Mouse (Mus musculus) heart, embryonic 14.5 days (tissue): ENCODE results near the gene Ctdsp2. TPM values are rescaled to one million over a fixed set of nuclear protein-coding genes. Genes with fewer than 3 reads are reported as not detected.

Experiments
- ATAC-seq: fragments of 200-750 bp; cut with Nextera tagmentation; 2 replicates; pipeline ENCODE4 v1.8.0; 2017; ENCODE audit warnings: low read depth, moderate TSS enrichment; ENCODE audit not compliant: insufficient number of reproducible peaks, insufficient read depth, low FRiP score
- H3K27ac ChIP-seq, 2 experiments: fragments of 200-500 bp in 1 of 2; fragments of 300-500 bp in 1 of 2; sonication (generic) in 1 of 2; replicated peaks in 1 of 2; 2 replicates each; pipeline ENCODE4 v1.5.1; 2012 to 2014; ENCODE audit warnings: low read depth in 2 of 2, low read length in 2 of 2, control low read depth in 1 of 2, mild to moderate bottlenecking in 1 of 2, mixed read lengths in 1 of 2; ENCODE audit not compliant: control insufficient read depth in 1 of 2, insufficient read depth in 1 of 2
- H3K27me3 ChIP-seq: fragments of 300-500 bp; sonication (generic); 2 replicates; pipeline ENCODE4 v1.6.1; 2014; ENCODE audit warnings: mild to moderate bottlenecking, low read length, control low read depth; ENCODE audit not compliant: control insufficient read depth, insufficient read depth
- H3K36me3 ChIP-seq: fragments of 300-500 bp; sonication (generic); 2 replicates; pipeline ENCODE4 v1.6.1; 2014; ENCODE audit warnings: mild to moderate bottlenecking, control low read depth, low read length, mixed read lengths; ENCODE audit not compliant: control insufficient read depth, insufficient read depth
- H3K4me1 ChIP-seq, 2 experiments: fragments of 200-500 bp in 1 of 2; fragments of 300-500 bp in 1 of 2; sonication (generic) in 1 of 2; 2 replicates each; pipeline ENCODE4 v1.6.1; 2012 to 2014; ENCODE audit warnings: low read length in 2 of 2, control low read depth in 1 of 2, mixed read lengths in 1 of 2; ENCODE audit not compliant: control insufficient read depth in 2 of 2, insufficient read depth in 2 of 2
- H3K4me2 ChIP-seq: fragments of 300-500 bp; sonication (generic); 2 replicates; pipeline ENCODE4 v1.6.1; 2014; ENCODE audit warnings: mild to moderate bottlenecking, low read length
- H3K4me3 ChIP-seq, 2 experiments: fragments of 200-500 bp in 1 of 2; fragments of 300-500 bp in 1 of 2; sonication (generic) in 1 of 2; 2 replicates each; pipeline ENCODE4 v1.5.1; 2012 to 2014; ENCODE audit warnings: low read length in 2 of 2, mild to moderate bottlenecking in 2 of 2, control low read depth in 1 of 2, low read depth in 1 of 2, moderate library complexity in 1 of 2; ENCODE audit not compliant: control insufficient read depth in 1 of 2, insufficient read depth in 1 of 2
- H3K9ac ChIP-seq: fragments of 300-500 bp; sonication (generic); 2 replicates; pipeline ENCODE4 v1.6.1; 2014; ENCODE audit warnings: mild to moderate bottlenecking, low read length
- H3K9me3 ChIP-seq: fragments of 300-500 bp; sonication (generic); 2 replicates; pipeline ENCODE4 v1.6.1; 2016; ENCODE audit warnings: low read length, control low read depth; ENCODE audit not compliant: control insufficient read depth
- WGBS: fragments of 180-500 bp; shearing (Covaris S2); extraction: QIAGEN DNeasy Blood & Tissue Kit; methylation state at CpG from one replicate; pipeline ENCODE4 v1.1.7; 2014; 5-methylcytosine and 5-hydroxymethylcytosine counted together
- polyA plus RNA-seq: library from polyadenylated mRNA; unstranded; fragments of >200 nt; fragmentation: Nextera tagmentation; extraction: Ambion mirVana; gene quantifications from 2 replicates; pipeline ENCODE4 v1.2.1, GENCODE M21; 2014

Gene Ctdsp2
- polyA plus RNA-seq, 1 experiment from 2014 or later = 64.4 TPM

DNA sequence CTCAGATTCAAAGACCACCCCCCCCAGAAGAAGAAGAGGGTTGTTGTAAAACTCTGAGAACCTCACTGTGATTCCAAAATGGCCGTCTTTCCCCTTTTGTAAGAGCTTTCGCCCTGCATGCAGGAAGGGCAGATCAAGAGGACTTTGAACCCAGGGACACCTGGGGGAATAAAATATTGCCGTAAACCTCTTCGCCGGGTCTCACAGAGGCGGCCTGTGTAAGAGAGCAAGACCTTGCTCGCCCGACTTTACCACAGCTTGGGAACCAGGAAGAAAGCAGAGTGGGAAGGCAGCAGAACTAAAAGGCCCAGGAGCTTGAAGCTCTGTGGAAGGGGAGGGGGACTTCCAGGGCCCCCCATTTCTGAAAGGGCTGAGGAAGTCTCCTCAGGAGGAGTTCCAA lies 43.4 kb upstream of the Ctdsp2 start:
- peak overlapping the region; percentile 25 for H3K9ac ChIP-seq
- no peak overlapping the region for H3K4me3 ChIP-seq
- 0 out of 2 replicates have a peak, but pooled peaks cover 5% of the 10 kb centered on the region for H3K9me3 ChIP-seq
- no peak for ATAC-seq
- no peaks in the 10 kb centered on the region for H3K27me3 ChIP-seq
- H3K4me1 ChIP-seq = peaks cover 34 to 36% of the 10 kb centered on the region in 2 experiments
- H3K27ac ChIP-seq = peak overlapping the region; percentile 19 to 54; a peak in 3 of 4 replicates
- H3K4me2 ChIP-seq = no peak overlapping the region
- H3K36me3 ChIP-seq = no peaks in the 10 kb centered on the region
- 88% methylated on average over 8 of the region's 8 CpGs for WGBS

DNA sequence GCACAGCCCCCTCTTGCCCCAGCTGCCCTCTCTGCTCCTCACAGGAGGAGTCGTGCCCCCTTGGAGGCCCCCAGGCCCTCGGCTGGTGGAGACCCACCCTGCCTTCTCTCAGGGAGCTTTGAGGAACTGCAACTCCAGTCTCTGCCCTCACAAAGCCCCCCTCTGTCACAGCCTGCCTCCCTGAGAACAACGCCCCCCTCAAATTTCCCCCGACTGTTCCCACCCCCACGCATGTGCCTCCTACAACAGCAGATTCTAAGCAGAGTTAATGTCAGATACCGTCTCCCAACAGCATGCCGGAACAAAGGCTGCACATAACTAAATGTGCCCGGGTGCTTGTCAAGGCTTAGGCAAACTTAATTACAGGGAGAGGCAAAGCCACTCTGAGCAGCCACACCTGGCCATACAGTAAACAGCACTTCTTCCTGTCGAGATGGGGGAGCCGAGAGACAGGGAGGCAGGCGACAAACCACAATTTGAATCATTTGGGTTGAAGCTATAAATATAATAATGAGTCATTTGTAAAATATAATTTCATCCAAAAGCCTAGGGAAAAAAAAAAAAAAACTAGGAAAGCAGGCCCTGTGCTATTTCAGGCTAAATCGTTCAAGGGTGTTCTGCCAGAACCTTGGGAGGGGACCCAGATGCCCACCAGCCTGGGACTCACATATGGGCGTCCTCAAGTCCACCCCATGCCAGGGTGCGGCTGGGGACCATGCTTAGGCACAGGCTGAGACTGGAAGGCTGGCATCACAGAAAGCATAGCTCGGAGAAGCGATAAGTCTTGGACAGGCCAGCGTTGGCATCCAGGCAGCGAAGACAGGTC lies 42.7 kb upstream of the Ctdsp2 start:
- ATAC-seq = no peak
- no peaks in the 10 kb centered on the region for H3K27me3 ChIP-seq
- H3K27ac ChIP-seq = peak overlapping the region; percentile 54 to 63
- no peak overlapping the region for H3K4me3 ChIP-seq
- WGBS = 41% methylated on average over 18 of the region's 18 CpGs
- H3K4me2 ChIP-seq = no peak overlapping the region
- H3K4me1 ChIP-seq = peaks cover 30 to 35% of the 10 kb centered on the region in 2 experiments
- peak overlapping the region; percentile 25 for H3K9ac ChIP-seq
- 0 out of 2 replicates have a peak, but pooled peaks cover 5% of the 10 kb centered on the region for H3K9me3 ChIP-seq
- no peaks in the 10 kb centered on the region for H3K36me3 ChIP-seq

DNA sequence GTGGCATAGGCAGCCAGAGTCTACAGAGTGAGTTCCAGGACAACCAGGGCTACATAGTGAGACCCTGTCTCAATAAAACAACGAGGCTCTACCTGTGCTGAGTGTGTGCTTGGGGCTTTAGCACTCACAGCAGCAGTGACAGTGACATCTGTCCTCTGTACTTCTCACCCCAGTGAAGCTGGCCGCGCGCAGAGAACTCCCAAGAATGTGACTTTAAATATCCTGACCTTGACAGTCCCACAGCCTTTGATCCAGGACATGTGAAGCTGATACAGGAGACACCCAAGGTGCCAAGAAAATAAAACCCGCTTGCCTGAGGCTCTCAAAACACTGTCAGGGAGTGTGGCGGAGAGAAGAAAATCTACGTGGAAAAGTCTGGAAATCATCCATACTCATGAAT lies 37.6 kb upstream of the Ctdsp2 start:
- H3K4me2 ChIP-seq = peak overlapping the region; percentile 19; the same call in 1 of the 2 replicates
- H3K36me3 ChIP-seq = no peaks in the 10 kb centered on the region
- H3K9ac ChIP-seq = peak overlapping the region; percentile 48; the same call in 1 of the 2 replicates
- H3K27me3 ChIP-seq = no peaks in the 10 kb centered on the region
- peak; percentile 58 for ATAC-seq
- H3K27ac ChIP-seq = peak overlapping the region; percentile 32 to 78
- H3K9me3 ChIP-seq = 0 out of 2 replicates have a peak, but pooled peaks cover 5% of the 10 kb centered on the region
- 25% methylated on average over 7 of the region's 7 CpGs for WGBS
- no peak overlapping the region for H3K4me3 ChIP-seq
- peaks cover 6 to 22% of the 10 kb centered on the region in 2 experiments for H3K4me1 ChIP-seq

DNA sequence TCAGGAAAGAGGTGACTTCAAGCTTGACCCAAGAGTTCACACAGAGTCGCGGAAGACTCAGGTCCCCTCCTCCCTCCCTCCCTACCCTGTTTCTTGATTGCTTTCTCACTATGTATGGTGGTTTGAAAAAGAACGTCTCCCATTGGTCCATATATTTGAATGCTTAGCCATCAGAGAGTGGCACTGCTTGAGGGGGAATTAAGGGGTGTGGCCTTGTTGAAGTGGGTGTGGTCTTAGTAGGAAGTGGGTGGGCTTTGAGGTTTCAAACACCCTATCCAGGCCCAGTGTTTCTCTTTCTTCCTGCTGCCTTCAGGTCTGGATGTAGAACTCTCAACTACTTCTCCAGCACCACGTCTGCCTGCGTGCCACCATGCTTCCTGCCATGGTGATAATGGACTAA lies 33.0 kb upstream of the Ctdsp2 start:
- Histone ChIP-seq H3K4me1 (peaks cover 12 to 26% of the 10 kb centered on the region in 2 experiments), H3K36me3 (no peaks in the 10 kb centered on the region), H3K9me3 (peaks cover 8% of the 10 kb centered on the region; the same call in 1 of the 2 replicates), H3K27me3 (no peaks in the 10 kb centered on the region), H3K4me3 (no peak overlapping the region), H3K27ac (no peak overlapping the region), H3K4me2 (no peak overlapping the region), H3K9ac (no peak overlapping the region)
- 87% methylated on average over 5 of the region's 5 CpGs for WGBS
- no peak for ATAC-seq

- Histone ChIP-seq H3K9ac (no peak overlapping the region), H3K9me3 (peaks cover 8% of the 10 kb centered on the region; the same call in 1 of the 2 replicates), H3K36me3 (no peaks in the 10 kb centered on the region), H3K4me2 (no peak overlapping the region), H3K4me1 (peaks cover 19 to 30% of the 10 kb centered on the region in 2 experiments), H3K27ac (peak overlapping the region; percentile 90 to 92; a peak in 3 of 4 replicates), H3K4me3 (no peak overlapping the region), H3K27me3 (no peaks in the 10 kb centered on the region)
- ATAC-seq = no peak
- 44% methylated on average over 5 of the region's 5 CpGs for WGBS
Observed at GRCm38 (mm10) chr10:126949824-126950223, 28.7 kb upstream of the Ctdsp2 start.

DNA sequence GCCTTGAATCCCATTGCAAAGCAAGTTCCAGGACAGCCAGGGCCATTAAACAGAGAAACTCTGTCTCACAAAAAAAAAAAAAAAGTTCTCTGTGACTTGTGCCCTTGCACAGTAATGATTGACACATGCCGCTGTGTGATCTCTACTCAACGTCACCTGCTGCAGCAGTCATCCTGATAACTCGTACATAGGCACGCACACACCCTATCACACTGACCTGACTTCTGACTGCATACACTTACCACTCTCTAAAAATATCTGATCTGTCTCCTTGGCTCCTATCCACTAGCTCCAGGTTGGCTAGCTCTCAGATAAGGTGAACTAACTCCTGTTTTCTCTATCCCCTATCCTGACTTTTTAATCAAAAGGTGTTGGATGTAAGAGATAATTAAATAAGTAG lies 27.9 kb upstream of the Ctdsp2 start:
- 14% methylated on average over 4 of the region's 4 CpGs for WGBS
- peaks cover 20 to 34% of the 10 kb centered on the region in 2 experiments for H3K4me1 ChIP-seq
- H3K27me3 ChIP-seq = no peaks in the 10 kb centered on the region
- H3K9me3 ChIP-seq = peaks cover 8% of the 10 kb centered on the region; the same call in 1 of the 2 replicates
- no peak overlapping the region; the same call in 1 of the 2 replicates for H3K9ac ChIP-seq
- no peak overlapping the region for H3K4me3 ChIP-seq
- H3K27ac ChIP-seq = peak overlapping the region; percentile 90 to 92
- peak; percentile 71; the same call in 1 of the 2 replicates for ATAC-seq
- no peaks in the 10 kb centered on the region for H3K36me3 ChIP-seq
- H3K4me2 ChIP-seq = no peak overlapping the region; the same call in 1 of the 2 replicates

DNA sequence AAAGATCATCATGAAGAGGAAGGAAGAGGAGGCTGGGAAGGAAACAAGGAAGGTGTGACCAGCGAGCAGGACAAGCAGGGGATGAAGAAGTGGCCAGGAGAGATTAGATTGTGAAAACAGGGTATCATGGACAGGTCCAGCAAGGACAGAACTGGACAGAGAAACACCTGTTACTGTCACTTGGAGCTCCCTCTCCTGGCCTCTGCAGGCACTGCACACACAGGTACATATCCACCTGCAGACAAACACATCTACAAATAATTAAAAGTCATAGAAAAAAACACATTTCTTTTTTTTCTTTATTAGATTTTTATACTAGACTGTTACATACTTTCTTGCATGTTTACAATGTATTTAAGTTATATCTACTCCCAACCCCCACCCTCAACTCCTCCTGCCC lies 26.1 kb upstream of the Ctdsp2 start:
- Histone ChIP-seq H3K27ac (no peak overlapping the region), H3K4me3 (no peak overlapping the region), H3K4me2 (no peak overlapping the region), H3K9ac (no peak overlapping the region), H3K4me1 (peaks cover 32 to 50% of the 10 kb centered on the region in 2 experiments), H3K9me3 (no peaks in the 10 kb centered on the region), H3K27me3 (no peaks in the 10 kb centered on the region), H3K36me3 (no peaks in the 10 kb centered on the region)
- no peak for ATAC-seq
- 96% methylated on average over 1 of the region's 1 CpGs for WGBS
